Mouse (Mus musculus) lung, postnatal 0 days (tissue): ENCODE data around the gene Scgb2b19. TPM values are rescaled to one million over a fixed set of nuclear protein-coding genes. Genes with fewer than 3 reads are reported as not detected.
"Not testable (repeated sequence)": the region's sequence is repeated elsewhere in the genome, so short reads cannot be mapped to it uniquely, and the experiment has no call there.

Source experiments
- ATAC-seq: fragments of 200-750 bp; cut with Nextera tagmentation; 2 replicates; pipeline ENCODE4 v1.8.0; 2017; ENCODE audit warnings: moderate library complexity
- DNase-seq: peaks from one replicate; pipeline ENCODE4 v3.0.0-alpha.2; 2016; ENCODE audit warnings: low spot score
- H3K27ac ChIP-seq: fragments of 300-500 bp; sonication (generic); 2 replicates; pipeline ENCODE4 v1.5.1; 2014; ENCODE audit warnings: antibody characterized with exemption, mild to moderate bottlenecking, low read length, mixed read lengths
- H3K27me3 ChIP-seq: fragments of 300-500 bp; sonication (generic); replicated peaks from 2 replicates; pipeline ENCODE4 v1.6.1; 2014; ENCODE audit warnings: low read length, mixed read lengths; ENCODE audit not compliant: insufficient read depth
- H3K36me3 ChIP-seq: fragments of 300-500 bp; sonication (generic); 2 replicates; pipeline ENCODE4 v1.6.1; 2014; ENCODE audit warnings: low read length, mixed read lengths; ENCODE audit not compliant: insufficient read depth
- H3K4me1 ChIP-seq: fragments of 300-500 bp; sonication (generic); 2 replicates; pipeline ENCODE4 v1.6.1; 2014; ENCODE audit warnings: antibody characterized with exemption, low read depth, low read length, mixed read lengths; ENCODE audit not compliant: insufficient read depth
- H3K4me2 ChIP-seq: fragments of 300-500 bp; sonication (generic); replicated peaks from 2 replicates; pipeline ENCODE4 v1.6.1; 2014; ENCODE audit warnings: low read depth, mild to moderate bottlenecking, low read length, moderate library complexity, mixed read lengths
- H3K4me3 ChIP-seq: fragments of 300-500 bp; sonication (generic); 2 replicates; pipeline ENCODE4 v1.5.1; 2014; ENCODE audit warnings: low read depth, low read length
- H3K9ac ChIP-seq: fragments of 300-500 bp; sonication (generic); replicated peaks from 2 replicates; pipeline ENCODE4 v1.6.1; 2014; ENCODE audit warnings: low read depth, mild to moderate bottlenecking
- H3K9me3 ChIP-seq: fragments of 300-500 bp; sonication (generic); 2 replicates; pipeline ENCODE4 v1.6.1; 2016; ENCODE audit warnings: low read length, mixed read lengths
- WGBS: fragments of 180-500 bp; shearing (Covaris S2); extraction: QIAGEN DNeasy Blood & Tissue Kit; methylation state at CpG from one replicate; pipeline ENCODE4 v1.1.7; 2014; 5-methylcytosine and 5-hydroxymethylcytosine counted together
- polyA plus RNA-seq: library from polyadenylated mRNA; unstranded; fragments of >200 nt; fragmentation: Nextera tagmentation; extraction: Ambion mirVana; gene quantifications from 2 replicates; pipeline ENCODE4 v1.2.1, GENCODE M21; 2015

The Scgb2b19 gene
- polyA plus RNA-seq, result not detected in 2 replicates

GRCm38 (mm10) chr7:33280238-33280637 is at the start of gene Scgb2b19:
Gene Scgb2b19, minus strand, starts transcription at chr7:33280338.
- H3K27me3 ChIP-seq, H3K9me3 ChIP-seq, H3K9ac ChIP-seq, DNase-seq, H3K4me2 ChIP-seq, H3K4me3 ChIP-seq, H3K36me3 ChIP-seq, ATAC-seq, H3K27ac ChIP-seq, H3K4me1 ChIP-seq: not testable (repeated sequence)

- ATAC-seq, H3K27ac ChIP-seq, DNase-seq, H3K27me3 ChIP-seq, H3K4me1 ChIP-seq, H3K9me3 ChIP-seq, H3K36me3 ChIP-seq, H3K4me2 ChIP-seq, H3K4me3 ChIP-seq, H3K9ac ChIP-seq: not testable (repeated sequence)
- 80% methylated on average over 1 of the region's 3 CpGs for WGBS
Measured at GRCm38 (mm10) chr7:33286991-33287390, 6.9 kb upstream of the Scgb2b19 start, which contains the start of gene Scgb1b19. Gene Scgb1b19, plus strand, starts transcription at chr7:33287291.

Other genes with a start within 250 kb of the Scgb2b19 start
- gene Scgb2b17, start 223.8 kb downstream of the Scgb2b19 start, polyA plus RNA-seq, result not detected in 2 replicates
- not detected in 2 replicates for gene Scgb1b17, start 216.9 kb downstream of the Scgb2b19 start, polyA plus RNA-seq
- not detected in 2 replicates for gene Scgb2b18, start 106.5 kb downstream of the Scgb2b19 start, polyA plus RNA-seq
- gene Scgb1b18, start 94.8 kb downstream of the Scgb2b19 start, polyA plus RNA-seq, result not detected in 2 replicates
- gene Scgb1b19, start 7.0 kb upstream of the Scgb2b19 start, polyA plus RNA-seq, result not detected in 2 replicates
- gene Scgb2b20, start 86.0 kb upstream of the Scgb2b19 start, polyA plus RNA-seq, result not detected in 2 replicates
- not detected in 2 replicates for gene Scgb1b20, start 92.9 kb upstream of the Scgb2b19 start, polyA plus RNA-seq
- not detected in 2 replicates for gene Scgb2b21, start 240.1 kb upstream of the Scgb2b19 start, polyA plus RNA-seq